Mouse (Mus musculus) spleen, adult 2 months (tissue): ENCODE measurements around the gene Krtap1-5.

Experiments used
- CTCF ChIP-seq: fragments of 200-500 bp; IDR thresholded peaks from 2 replicates; pipeline ENCODE4 v1.5.1; 2011; ENCODE audit warnings: mild to moderate bottlenecking, inconsistent platforms; ENCODE audit not compliant: insufficient read depth, insufficient read length, insufficient replicate concordance; ENCODE audit errors: extremely low read depth
- POLR2A ChIP-seq: fragments of 200-500 bp; IDR thresholded peaks from 2 replicates; pipeline ENCODE4 v1.6.1; 2011; ENCODE audit warnings: low read depth, low read length, inconsistent platforms

GRCm38 (mm10) chr11:99556753-99557152 is 24.1 kb downstream of the Krtap1-5 start, which contains the start of gene Krtap3-2:
- TF ChIP-seq CTCF (no peak), POLR2A (no peak)
